Mouse (Mus musculus) gastrocnemius, adult 18-20 months (tissue): ENCODE measurements around the gene Elk3. TPM values are rescaled to one million over a fixed set of nuclear protein-coding genes. Genes with fewer than 3 reads are reported as not detected.

Source experiments
- total RNA-seq, 2 experiments: library from RNA; stranded (reverse); gene quantifications; 2 replicates each; pipeline ENCODE4 v1.2.3; 2021

The Elk3 gene
- total RNA-seq, 2 experiments from 2014 or later: 7.2 to 11.4 TPM

Other genes starting within 250 kb of the Elk3 start
- gene Cfap54, start 229.5 kb downstream of the Elk3 start, total RNA-seq: under 1 TPM; 0.50 to 0.53 TPM
- 1 to 10 TPM; 4.0 to 8.0 TPM for gene Cdk17, start 150.3 kb downstream of the Elk3 start, total RNA-seq
- gene Lta4h, start 142.3 kb upstream of the Elk3 start, total RNA-seq: 10 to 100 TPM; 23.2 to 26.3 TPM
- under 1 TPM; 0.26 to 0.62 TPM for gene Hal, start 177.6 kb upstream of the Elk3 start, total RNA-seq
- gene Amdhd1, start 228.9 kb upstream of the Elk3 start, total RNA-seq: under 1 TPM in 1 of 2 experiments, not detected in 1; 0.12 TPM
- gene Ccdc38, start 229.5 kb upstream of the Elk3 start, total RNA-seq: not detected